Mouse (Mus musculus) kidney, adult 2 months (tissue): ENCODE measurements around the gene Sfxn3. TPM values are rescaled to one million over a fixed set of nuclear protein-coding genes. Genes with fewer than 3 reads are reported as not detected.

Source experiments
- DNase-seq: peaks from one replicate; pipeline ENCODE4 v3.0.0; 2021
- H3K27ac ChIP-seq: fragments of 200-500 bp; 2 replicates; pipeline ENCODE4 v1.5.1; 2012; ENCODE audit warnings: low read depth, low read length, control low read depth, inconsistent platforms; ENCODE audit not compliant: insufficient read depth
- H3K27me3 ChIP-seq: fragments of 200-500 bp; replicated peaks from 2 replicates; pipeline ENCODE4 v1.6.1; 2012; ENCODE audit warnings: mild to moderate bottlenecking, moderate library complexity, low read length, inconsistent platforms; ENCODE audit not compliant: control insufficient read depth, insufficient read depth
- H3K36me3 ChIP-seq: fragments of 200-500 bp; 2 replicates; pipeline ENCODE4 v1.6.1; 2012; ENCODE audit warnings: mild to moderate bottlenecking, moderate library complexity, low read length, inconsistent platforms; ENCODE audit not compliant: control insufficient read depth, insufficient read depth
- H3K4me1 ChIP-seq: fragments of 200-500 bp; 2 replicates; pipeline ENCODE4 v1.6.1; 2011; ENCODE audit warnings: low read length; ENCODE audit not compliant: control insufficient read depth, insufficient read depth
- H3K4me3 ChIP-seq: fragments of 200-500 bp; 2 replicates; pipeline ENCODE4 v1.5.1; 2011; ENCODE audit warnings: mild to moderate bottlenecking, low read depth, low read length, control low read depth; ENCODE audit not compliant: insufficient read depth
- CTCF ChIP-seq: fragments of 200-500 bp; conservative IDR thresholded peaks from 2 replicates; pipeline ENCODE4 v1.5.1; 2011; ENCODE audit warnings: low read depth, mild to moderate bottlenecking, control low read depth, low read length, moderate library complexity, mixed read lengths; ENCODE audit not compliant: insufficient read depth, insufficient read length
- POLR2A ChIP-seq: fragments of 200-500 bp; IDR thresholded peaks from one replicate; pipeline ENCODE4 v1.6.1; 2011; ENCODE audit warnings: low read depth, low read length, control low read depth
- WGBS: fragments of 180-500 bp; shearing (Covaris S2); methylation state at CpG from one replicate; pipeline ENCODE4 v1.1.7; 2018; 5-methylcytosine and 5-hydroxymethylcytosine counted together
- polyA plus RNA-seq: library from polyadenylated mRNA; depleted of rRNA; stranded (reverse); fragments of >200 nt; gene quantifications from 2 replicates; pipeline ENCODE4 v1.2.3, GENCODE M21; 2012

Sfxn3 gene
- polyA plus RNA-seq, 1 experiment = 20.8 TPM

DNA sequence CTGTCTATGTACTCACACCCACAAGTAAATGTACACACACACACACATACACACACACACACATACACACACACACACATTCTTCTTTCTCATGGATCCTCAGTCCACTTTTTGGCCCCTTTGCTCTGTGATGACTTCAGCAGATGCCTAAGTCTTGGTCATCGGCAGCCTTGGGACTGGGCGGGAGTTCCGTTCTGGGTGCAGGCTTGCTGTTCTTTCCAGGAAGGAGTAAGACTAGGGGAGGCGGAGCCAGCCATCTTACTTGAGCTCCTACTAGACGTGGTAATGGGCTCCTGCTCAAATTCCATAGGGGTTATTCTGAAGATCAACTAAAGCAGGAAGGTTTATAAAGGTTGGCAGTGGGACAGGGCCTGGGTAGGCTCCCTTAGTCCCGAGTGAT is 27.0 kb upstream of the Sfxn3 start:
- TF ChIP-seq CTCF (no peak), POLR2A (no peak)
- no peak overlapping the region for H3K27ac ChIP-seq
- no peaks in the 10 kb centered on the region for H3K27me3 ChIP-seq
- no peak overlapping the region for H3K4me3 ChIP-seq
- DNase-seq = peak; percentile 67
- H3K36me3 ChIP-seq = no peaks in the 10 kb centered on the region; the same call in 1 of the 2 replicates
- peaks cover 9% of the 10 kb centered on the region; the same call in 1 of the 2 replicates for H3K4me1 ChIP-seq
- WGBS = 40% methylated on average over 6 of the region's 6 CpGs

GRCm38 (mm10) chr19:45021362-45021761 is 25.9 kb upstream of the Sfxn3 start:
- no peaks in the 10 kb centered on the region for H3K27me3 ChIP-seq
- DNase-seq = no peak
- no peak overlapping the region for H3K27ac ChIP-seq
- peaks cover 9% of the 10 kb centered on the region; the same call in 1 of the 2 replicates for H3K4me1 ChIP-seq
- 86% methylated on average over 15 of the region's 15 CpGs for WGBS
- no peak for TF ChIP-seq CTCF
- TF ChIP-seq POLR2A = no peak
- H3K4me3 ChIP-seq = no peak overlapping the region
- H3K36me3 ChIP-seq = no peaks in the 10 kb centered on the region; the same call in none of the 2 replicates

- WGBS = 75% methylated on average over 11 of the region's 11 CpGs
- DNase-seq = no peak
- no peak overlapping the region for H3K27ac ChIP-seq
- peaks cover 5% of the 10 kb centered on the region; the same call in 1 of the 2 replicates for H3K4me1 ChIP-seq
- H3K4me3 ChIP-seq = no peak overlapping the region
- H3K27me3 ChIP-seq = no peaks in the 10 kb centered on the region
- TF ChIP-seq POLR2A (no peak), CTCF (no peak)
- no peaks in the 10 kb centered on the region; the same call in none of the 2 replicates for H3K36me3 ChIP-seq
Measured at GRCm38 (mm10) chr19:45023993-45024392, 23.3 kb upstream of the Sfxn3 start.

DNA sequence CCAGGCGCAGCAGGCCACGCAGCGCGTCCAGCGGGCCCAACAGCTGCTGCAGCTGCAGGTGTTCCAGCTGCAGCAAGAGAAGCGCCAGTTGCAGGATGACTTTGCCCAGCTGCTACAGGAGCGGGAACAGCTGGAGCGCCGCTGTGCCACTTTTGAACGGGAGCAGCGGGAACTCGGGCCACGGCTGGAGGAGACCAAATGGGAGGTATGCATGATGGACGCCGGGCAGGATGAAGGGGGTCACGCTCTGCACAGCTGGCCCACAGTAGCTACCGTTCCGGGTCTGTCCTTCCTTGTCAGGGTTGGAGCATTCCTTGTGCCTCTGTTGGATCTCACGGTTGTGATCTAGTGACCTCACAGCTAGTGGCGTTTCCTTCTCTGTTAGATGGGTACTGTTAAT is 22.5 kb upstream of the Sfxn3 start:
- TF ChIP-seq CTCF (no peak), POLR2A (no peak)
- WGBS = 77% methylated on average over 20 of the region's 20 CpGs
- H3K4me3 ChIP-seq = no peak overlapping the region
- H3K27me3 ChIP-seq = no peaks in the 10 kb centered on the region
- no peak overlapping the region for H3K27ac ChIP-seq
- no peak for DNase-seq
- no peaks in the 10 kb centered on the region; the same call in none of the 2 replicates for H3K36me3 ChIP-seq
- H3K4me1 ChIP-seq = 0 out of 2 replicates have a peak, but pooled peaks cover 5% of the 10 kb centered on the region

- no peak for TF ChIP-seq POLR2A
- TF ChIP-seq CTCF = no peak
- Histone ChIP-seq H3K36me3 (no peaks in the 10 kb centered on the region; the same call in none of the 2 replicates), H3K27me3 (no peaks in the 10 kb centered on the region), H3K4me3 (no peak overlapping the region), H3K27ac (no peak overlapping the region), H3K4me1 (peaks cover 7% of the 10 kb centered on the region; the same call in 1 of the 2 replicates)
- no peak for DNase-seq
- 87% methylated on average over 37 of the region's 37 CpGs for WGBS
Measured at GRCm38 (mm10) chr19:45025937-45026568, 21.2 kb upstream of the Sfxn3 start.

GRCm38 (mm10) chr19:45026958-45027670 is 20.2 kb upstream of the Sfxn3 start:
- no peak for TF ChIP-seq CTCF
- no peak for TF ChIP-seq POLR2A
- Histone ChIP-seq H3K4me3 (no peak overlapping the region), H3K27ac (no peak overlapping the region), H3K4me1 (peaks cover 7% of the 10 kb centered on the region; the same call in 1 of the 2 replicates), H3K36me3 (no peaks in the 10 kb centered on the region; the same call in none of the 2 replicates), H3K27me3 (no peaks in the 10 kb centered on the region)
- no peak for DNase-seq
- WGBS = 53% methylated on average over 6 of the region's 6 CpGs

- H3K4me1 ChIP-seq = peaks cover 7% of the 10 kb centered on the region; the same call in 1 of the 2 replicates
- H3K27ac ChIP-seq = no peak overlapping the region
- H3K36me3 ChIP-seq = no peaks in the 10 kb centered on the region; the same call in none of the 2 replicates
- H3K4me3 ChIP-seq = no peak overlapping the region
- H3K27me3 ChIP-seq = no peaks in the 10 kb centered on the region
- DNase-seq = no peak
- WGBS = 86% methylated on average over 6 of the region's 6 CpGs
- TF ChIP-seq POLR2A = no peak
- no peak for TF ChIP-seq CTCF
Measured at GRCm38 (mm10) chr19:45027848-45028247, 19.5 kb upstream of the Sfxn3 start.
